Mouse (Mus musculus) kidney, postnatal 25 days (tissue): ENCODE measurements around the gene Mrgpra4.

ENCODE experiments used
- DNase-seq, 2 experiments: peaks; one replicate each; pipeline ENCODE4 v3.0.0; 2021; ENCODE audit warnings: mixed read lengths in 2 of 2

The Mrgpra4 gene

DNA sequence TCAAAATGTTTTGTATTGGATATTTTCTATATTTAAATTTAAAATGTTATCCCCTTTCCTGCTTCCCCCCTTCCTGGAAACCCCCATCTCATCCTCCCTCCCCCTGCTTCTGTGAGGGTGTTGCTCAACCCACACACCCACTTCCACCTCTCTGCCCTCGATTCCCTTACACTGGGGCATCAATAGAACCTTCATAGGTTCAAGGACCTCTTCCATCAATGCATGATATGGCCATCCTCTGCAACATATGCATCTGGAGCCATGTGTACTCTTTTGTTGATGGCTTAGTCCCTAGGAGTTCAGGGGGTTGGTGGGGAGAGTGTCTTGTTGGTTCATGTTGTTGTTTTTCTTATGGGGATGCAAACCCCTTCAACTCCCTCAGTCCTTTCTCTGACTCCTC is at the start of gene Mrgpra4:
Gene Mrgpra4 (minus strand): TSS at position 101 of the 400 bp plus-strand sequence.
- no peak for DNase-seq

DNA sequence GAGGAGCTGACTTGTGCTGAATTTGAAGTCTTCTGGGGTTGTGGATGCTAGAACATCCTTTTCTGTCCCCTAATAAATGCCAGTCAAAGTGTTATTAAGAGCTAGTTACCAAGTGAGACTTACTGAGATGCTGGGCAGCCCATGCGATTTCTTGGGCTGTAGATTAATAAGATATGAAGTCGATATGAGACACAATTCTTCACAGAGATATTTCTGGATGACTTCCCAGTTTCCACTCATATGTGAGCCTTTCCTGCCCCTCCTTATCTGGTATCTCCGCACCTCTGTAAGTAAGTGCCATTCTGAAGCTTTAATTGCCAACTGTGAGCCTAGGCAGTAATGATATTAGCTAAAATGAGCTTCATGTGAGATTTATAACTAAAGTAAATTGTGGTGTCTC is 45.6 kb upstream of the Mrgpra4 start, which contains the start of gene Mrgprx1:
Gene Mrgprx1 (minus strand): TSS at position 101 of the 400 bp plus-strand sequence.
- DNase-seq = no peak

DNA sequence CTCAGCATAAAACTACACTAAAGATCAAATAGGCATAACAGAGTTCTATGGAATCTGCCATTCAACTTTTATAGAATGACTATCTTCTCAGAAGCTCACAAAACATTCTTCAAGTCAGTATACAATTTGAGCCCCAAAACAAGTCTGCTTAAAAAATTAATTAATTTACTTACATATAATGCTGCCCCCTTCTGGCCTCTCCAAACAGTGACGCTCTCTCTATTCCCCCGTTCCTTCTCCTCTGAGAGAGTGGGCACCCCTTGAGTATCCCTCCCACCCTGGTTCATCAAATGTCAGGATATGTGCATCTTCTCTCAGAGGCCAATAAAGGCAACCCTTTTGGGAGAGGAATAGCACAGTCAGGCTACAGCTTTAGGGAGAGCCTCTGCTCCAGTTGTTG is 36.0 kb upstream of the Mrgpra4 start:
- no peak for DNase-seq

DNA sequence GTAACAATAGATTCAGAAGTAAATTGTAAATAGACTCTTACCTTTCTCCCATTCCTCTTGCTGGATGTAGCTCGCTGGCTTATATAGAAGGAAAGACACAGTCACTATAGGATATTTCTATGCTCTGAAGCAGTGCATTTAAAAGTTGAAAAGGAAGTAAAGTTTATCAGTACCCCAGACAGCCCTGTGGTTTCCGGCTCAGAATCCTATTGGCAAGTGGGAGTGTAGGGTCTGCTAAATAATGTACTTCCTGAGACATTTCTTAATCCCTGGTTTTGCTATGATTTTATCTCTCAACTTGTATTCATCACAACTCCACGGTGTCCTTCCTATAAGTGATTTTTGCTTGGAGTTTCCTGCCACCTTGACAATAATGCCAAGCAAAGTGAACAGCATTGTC is 13.8 kb upstream of the Mrgpra4 start:
- no peak for DNase-seq

DNA sequence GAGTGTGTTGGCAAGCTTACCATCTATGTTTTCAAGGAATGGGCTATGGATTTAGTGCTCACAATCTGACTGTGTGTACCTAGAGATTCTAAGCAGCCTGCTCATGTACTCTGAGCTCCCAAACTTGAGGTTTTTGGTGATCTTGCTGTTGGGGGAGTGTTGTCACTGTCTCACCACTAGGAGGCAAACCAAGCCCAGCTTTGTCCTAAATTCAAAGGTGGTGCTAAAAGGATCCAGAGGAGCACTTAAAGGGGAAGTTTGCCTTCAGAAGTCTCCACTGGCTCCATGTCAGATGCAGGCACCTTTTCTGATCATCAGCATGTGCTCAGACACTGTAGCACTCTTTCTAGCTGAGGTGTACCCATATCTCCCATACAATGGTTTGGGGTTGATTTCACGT is 4.9 kb upstream of the Mrgpra4 start:
- no peak for DNase-seq
